Mouse (Mus musculus): Measurements from ENCODE around the gene Crispld2. TPM values are rescaled to one million over a fixed set of nuclear protein-coding genes. Genes with fewer than 3 reads are reported as not detected.

Crispld2 gene
- polyA plus RNA-seq, 1 experiment from 2014 or later: 4.9 TPM

DNA sequence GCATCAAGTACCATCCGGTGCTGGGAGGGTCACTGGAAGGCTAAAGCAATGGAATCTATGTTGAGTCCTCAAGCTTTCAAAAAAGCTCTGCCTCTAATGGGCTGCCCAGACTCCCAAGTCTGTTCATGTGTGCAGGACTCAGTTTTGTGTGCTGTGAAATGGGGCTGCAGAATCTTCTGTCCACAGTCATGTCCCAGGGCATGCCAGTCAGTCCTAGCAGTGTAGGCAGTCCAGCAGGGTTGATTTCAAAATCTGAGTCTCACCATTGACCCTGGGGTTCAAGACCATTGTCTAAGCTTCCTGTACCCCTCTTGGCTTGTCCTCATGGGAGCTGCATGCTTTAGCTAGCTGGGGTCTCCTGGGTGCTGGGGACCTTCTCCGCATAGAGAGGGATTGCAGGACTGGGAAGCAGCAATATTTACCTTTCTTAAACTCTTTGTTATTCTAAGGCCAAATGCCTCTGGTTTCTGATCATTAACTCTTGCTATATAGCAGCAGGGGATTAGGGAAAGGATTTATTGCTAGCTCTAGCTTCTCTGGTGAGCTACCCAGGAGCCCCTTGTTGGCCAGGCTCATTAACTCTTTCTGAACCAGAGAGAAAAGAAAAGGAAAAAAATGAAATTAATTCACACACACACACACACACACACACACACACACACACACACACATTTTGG, 12.6 kb downstream of the Crispld2 start:
- Histone ChIP-seq H3K4me2 (replicated peaks; ENCODE audit: low read depth, low read length) (peak overlapping the region; percentile 21; the same call in 1 of the 2 replicates), H3K4me3 (ENCODE audit: low read length) (no peak overlapping the region), H3K9ac (ENCODE audit: low read depth, low read length) (no peak overlapping the region), H3K4me1 (ENCODE audit: control insufficient read depth, insufficient read depth, low read length) (peaks cover 46% of the 10 kb centered on the region), H3K9me3 (ENCODE audit: control insufficient read depth, low read length) (no peaks in the 10 kb centered on the region), H3K27ac (ENCODE audit: low read depth, low read length) (peak overlapping the region; percentile 42; the same call in 1 of the 2 replicates), H3K36me3 (ENCODE audit: control insufficient read depth, insufficient read depth, low read length) (no peaks in the 10 kb centered on the region), H3K27me3 (ENCODE audit: control insufficient read depth, insufficient read depth, low read length) (no peaks in the 10 kb centered on the region)
- WGBS: 14% methylated on average over 2 of the region's 2 CpGs
- ATAC-seq (ENCODE audit: low FRiP score, low TSS enrichment): peak; percentile 14; the same call in 1 of the 2 replicates

- no peaks in the 10 kb centered on the region for H3K27me3 ChIP-seq (ENCODE audit: control insufficient read depth, insufficient read depth, low read length)
- peaks cover 40% of the 10 kb centered on the region for H3K4me1 ChIP-seq (ENCODE audit: control insufficient read depth, insufficient read depth, low read length)
- no peak overlapping the region for H3K27ac ChIP-seq (ENCODE audit: low read depth, low read length)
- H3K36me3 ChIP-seq (ENCODE audit: control insufficient read depth, insufficient read depth, low read length): no peaks in the 10 kb centered on the region
- H3K4me2 ChIP-seq (replicated peaks; ENCODE audit: low read depth, low read length): no peak overlapping the region
- H3K9me3 ChIP-seq (ENCODE audit: control insufficient read depth, low read length): no peaks in the 10 kb centered on the region
- H3K4me3 ChIP-seq (ENCODE audit: low read length): no peak overlapping the region
- no peak overlapping the region for H3K9ac ChIP-seq (ENCODE audit: low read depth, low read length)
- ATAC-seq (ENCODE audit: low FRiP score, low TSS enrichment): no peak
- WGBS: 27% methylated on average over 9 of the region's 9 CpGs
Observed at GRCm38 (mm10) chr8:120006645-120007160, 14.5 kb downstream of the Crispld2 start.

DNA sequence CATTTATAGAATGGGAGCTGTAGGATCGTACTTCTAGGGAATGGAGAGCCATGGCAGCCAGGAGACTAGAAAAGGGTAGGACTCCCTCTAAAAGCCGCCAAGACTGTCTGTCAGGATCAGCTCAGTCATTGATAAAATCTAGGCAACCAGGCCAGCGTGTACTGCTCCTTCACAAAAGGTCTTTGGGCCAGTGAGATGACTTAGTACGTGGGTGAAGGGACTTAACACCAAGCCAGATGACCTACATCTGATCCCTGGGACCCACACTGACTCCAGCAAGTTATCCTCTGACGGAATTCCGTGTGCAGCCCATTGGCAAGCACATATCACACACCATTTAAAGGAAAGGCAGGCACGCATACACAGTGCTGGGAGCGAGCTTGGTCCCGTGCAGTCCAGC, 14.9 kb downstream of the Crispld2 start:
- WGBS: 72% methylated on average over 9 of the region's 9 CpGs
- no peaks in the 10 kb centered on the region for H3K27me3 ChIP-seq (ENCODE audit: control insufficient read depth, insufficient read depth, low read length)

DNA sequence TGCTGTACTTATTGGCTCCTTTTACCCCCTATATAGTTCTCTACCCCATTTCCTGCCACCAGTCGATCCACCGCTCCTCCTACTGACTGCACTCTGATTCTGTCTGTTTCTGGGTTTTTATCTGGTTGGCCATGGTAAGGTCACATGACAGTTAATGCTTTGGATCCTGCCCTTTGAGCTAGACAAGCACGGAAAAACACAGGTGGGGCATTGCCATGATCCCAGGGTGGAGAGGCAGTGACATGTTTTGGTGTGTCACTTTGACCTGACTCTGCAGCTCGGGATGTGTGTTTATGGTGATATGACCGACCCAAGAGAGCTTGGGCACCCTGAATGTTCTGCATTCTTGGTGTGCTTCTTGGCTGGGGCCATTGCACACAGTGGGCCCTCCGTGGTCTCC, 17.0 kb downstream of the Crispld2 start:
- Histone ChIP-seq H3K27ac (ENCODE audit: low read depth, low read length) (no peak overlapping the region), H3K4me3 (ENCODE audit: low read length) (no peak overlapping the region), H3K36me3 (ENCODE audit: control insufficient read depth, insufficient read depth, low read length) (no peaks in the 10 kb centered on the region), H3K4me1 (ENCODE audit: control insufficient read depth, insufficient read depth, low read length) (peaks cover 25% of the 10 kb centered on the region), H3K9me3 (ENCODE audit: control insufficient read depth, low read length) (no peaks in the 10 kb centered on the region), H3K4me2 (replicated peaks; ENCODE audit: low read depth, low read length) (no peak overlapping the region), H3K9ac (ENCODE audit: low read depth, low read length) (no peak overlapping the region), H3K27me3 (ENCODE audit: control insufficient read depth, insufficient read depth, low read length) (no peaks in the 10 kb centered on the region)
- WGBS: 69% methylated on average over 6 of the region's 6 CpGs
- ATAC-seq (ENCODE audit: low FRiP score, low TSS enrichment): no peak

More for the DNA sequence above, 14.9 kb downstream of the Crispld2 start:
- no peak overlapping the region for H3K27ac ChIP-seq (ENCODE audit: low read depth, low read length)
- no peaks in the 10 kb centered on the region for H3K36me3 ChIP-seq (ENCODE audit: control insufficient read depth, insufficient read depth, low read length)
- ATAC-seq (ENCODE audit: low FRiP score, low TSS enrichment): no peak
- H3K4me3 ChIP-seq (ENCODE audit: low read length): no peak overlapping the region
- H3K4me2 ChIP-seq (replicated peaks; ENCODE audit: low read depth, low read length): no peak overlapping the region
- H3K9ac ChIP-seq (ENCODE audit: low read depth, low read length): no peak overlapping the region
- peaks cover 37% of the 10 kb centered on the region for H3K4me1 ChIP-seq (ENCODE audit: control insufficient read depth, insufficient read depth, low read length)
- H3K9me3 ChIP-seq (ENCODE audit: control insufficient read depth, low read length): no peaks in the 10 kb centered on the region

DNA sequence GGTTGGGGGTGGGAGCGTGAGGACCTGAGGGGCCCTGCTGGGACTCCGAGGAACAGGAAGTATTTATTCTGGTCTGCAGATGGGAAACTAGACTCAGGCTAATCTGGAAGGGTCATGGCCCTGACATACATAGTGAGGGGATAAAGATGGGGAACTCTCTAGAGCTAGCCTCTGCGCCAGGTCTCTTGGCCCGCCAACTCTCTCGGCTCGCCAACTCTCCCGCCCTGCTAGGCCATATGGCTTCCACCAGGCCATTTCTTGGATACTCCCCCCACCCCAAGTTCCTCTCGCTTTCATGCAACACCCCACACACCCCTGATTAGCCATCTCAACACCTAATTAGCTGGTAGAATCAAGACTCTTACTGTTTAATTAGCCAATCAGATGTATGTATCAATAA, 20.3 kb downstream of the Crispld2 start:
- 92% methylated on average over 8 of the region's 8 CpGs for WGBS
- Histone ChIP-seq H3K27ac (ENCODE audit: low read depth, low read length) (no peak overlapping the region), H3K27me3 (ENCODE audit: control insufficient read depth, insufficient read depth, low read length) (no peaks in the 10 kb centered on the region), H3K36me3 (ENCODE audit: control insufficient read depth, insufficient read depth, low read length) (no peaks in the 10 kb centered on the region), H3K9ac (ENCODE audit: low read depth, low read length) (no peak overlapping the region), H3K4me2 (replicated peaks; ENCODE audit: low read depth, low read length) (no peak overlapping the region), H3K4me3 (ENCODE audit: low read length) (no peak overlapping the region), H3K9me3 (ENCODE audit: control insufficient read depth, low read length) (no peaks in the 10 kb centered on the region), H3K4me1 (ENCODE audit: control insufficient read depth, insufficient read depth, low read length) (peaks cover 12% of the 10 kb centered on the region)
- no peak for ATAC-seq (ENCODE audit: low FRiP score, low TSS enrichment)

- no peak for ATAC-seq (ENCODE audit: low FRiP score, low TSS enrichment)
- 39% methylated on average over 9 of the region's 9 CpGs for WGBS
- no peaks in the 10 kb centered on the region for H3K9me3 ChIP-seq (ENCODE audit: control insufficient read depth, low read length)
Observed at GRCm38 (mm10) chr8:120012927-120013326, 20.7 kb downstream of the Crispld2 start.

GRCm38 (mm10) chr8:120014267-120015023, 22.2 kb downstream of the Crispld2 start:
- H3K4me1 ChIP-seq (ENCODE audit: control insufficient read depth, insufficient read depth, low read length): peaks cover 12% of the 10 kb centered on the region
- no peak overlapping the region for H3K27ac ChIP-seq (ENCODE audit: low read depth, low read length)
- peak; percentile 58 for ATAC-seq (ENCODE audit: low FRiP score, low TSS enrichment)
- no peaks in the 10 kb centered on the region for H3K9me3 ChIP-seq (ENCODE audit: control insufficient read depth, low read length)
- whole genome bisulfite sequencing: 36% methylated on average over 15 of the region's 15 CpGs
- H3K36me3 ChIP-seq (ENCODE audit: control insufficient read depth, insufficient read depth, low read length): no peaks in the 10 kb centered on the region
- H3K4me3 ChIP-seq (ENCODE audit: low read length): no peak overlapping the region
- no peak overlapping the region for H3K9ac ChIP-seq (ENCODE audit: low read depth, low read length)
- H3K27me3 ChIP-seq (ENCODE audit: control insufficient read depth, insufficient read depth, low read length): no peaks in the 10 kb centered on the region
- H3K4me2 ChIP-seq (replicated peaks; ENCODE audit: low read depth, low read length): no peak overlapping the region

More at GRCm38 (mm10) chr8:120012927-120013326, 20.7 kb downstream of the Crispld2 start:
- Histone ChIP-seq H3K4me1 (ENCODE audit: control insufficient read depth, insufficient read depth, low read length) (peaks cover 12% of the 10 kb centered on the region), H3K4me3 (ENCODE audit: low read length) (no peak overlapping the region), H3K27me3 (ENCODE audit: control insufficient read depth, insufficient read depth, low read length) (no peaks in the 10 kb centered on the region), H3K4me2 (replicated peaks; ENCODE audit: low read depth, low read length) (no peak overlapping the region), H3K27ac (ENCODE audit: low read depth, low read length) (no peak overlapping the region), H3K9ac (ENCODE audit: low read depth, low read length) (no peak overlapping the region), H3K36me3 (ENCODE audit: control insufficient read depth, insufficient read depth, low read length) (no peaks in the 10 kb centered on the region)

- H3K9ac ChIP-seq (ENCODE audit: low read depth, low read length): no peak overlapping the region
- no peak overlapping the region for H3K27ac ChIP-seq (ENCODE audit: low read depth, low read length)
- H3K27me3 ChIP-seq (ENCODE audit: control insufficient read depth, insufficient read depth, low read length): no peaks in the 10 kb centered on the region
- H3K4me3 ChIP-seq (ENCODE audit: low read length): no peak overlapping the region
- no peak for ATAC-seq (ENCODE audit: low FRiP score, low TSS enrichment)
- H3K36me3 ChIP-seq (ENCODE audit: control insufficient read depth, insufficient read depth, low read length): no peaks in the 10 kb centered on the region
- H3K4me1 ChIP-seq (ENCODE audit: control insufficient read depth, insufficient read depth, low read length): peaks cover 12% of the 10 kb centered on the region
- no peaks in the 10 kb centered on the region for H3K9me3 ChIP-seq (ENCODE audit: control insufficient read depth, low read length)
- H3K4me2 ChIP-seq (replicated peaks; ENCODE audit: low read depth, low read length): no peak overlapping the region
- whole genome bisulfite sequencing: 90% methylated on average over 8 of the region's 8 CpGs
Observed at GRCm38 (mm10) chr8:120015916-120016315, 23.7 kb downstream of the Crispld2 start.

DNA sequence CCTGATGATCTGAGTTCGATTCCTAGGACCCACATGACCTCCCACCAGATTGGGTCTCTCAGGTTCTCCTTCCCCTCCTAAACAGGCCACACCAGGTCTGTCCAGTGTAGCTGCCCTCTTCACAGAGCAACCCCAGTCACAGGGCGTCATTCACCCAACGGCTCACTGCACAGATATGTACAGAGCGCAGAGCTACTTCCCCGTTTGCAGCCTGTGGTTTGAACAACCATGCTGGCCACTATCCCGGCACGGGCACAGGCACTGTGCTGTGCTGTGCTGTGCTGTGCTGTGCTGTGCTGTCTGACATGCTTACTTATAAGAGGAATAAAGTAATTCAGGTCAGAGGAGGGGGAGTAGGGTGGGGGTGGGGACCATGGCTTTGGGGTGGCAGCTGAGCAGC, 24.2 kb downstream of the Crispld2 start:
- Histone ChIP-seq H3K36me3 (ENCODE audit: control insufficient read depth, insufficient read depth, low read length) (no peaks in the 10 kb centered on the region), H3K9me3 (ENCODE audit: control insufficient read depth, low read length) (no peaks in the 10 kb centered on the region), H3K4me3 (ENCODE audit: low read length) (no peak overlapping the region), H3K4me2 (replicated peaks; ENCODE audit: low read depth, low read length) (no peak overlapping the region), H3K9ac (ENCODE audit: low read depth, low read length) (no peak overlapping the region), H3K4me1 (ENCODE audit: control insufficient read depth, insufficient read depth, low read length) (peaks cover 12% of the 10 kb centered on the region), H3K27me3 (ENCODE audit: control insufficient read depth, insufficient read depth, low read length) (no peaks in the 10 kb centered on the region), H3K27ac (ENCODE audit: low read depth, low read length) (no peak overlapping the region)
- ATAC-seq (ENCODE audit: low FRiP score, low TSS enrichment): no peak
- 72% methylated on average over 7 of the region's 7 CpGs for WGBS
